Mouse (Mus musculus) gastrocnemius, postnatal 36 days (tissue): ENCODE measurements around the gene Ptk7. TPM values are rescaled to one million over a fixed set of nuclear protein-coding genes. Genes with fewer than 3 reads are reported as not detected.

ENCODE experiments used
- DNase-seq, 2 experiments: peaks; one replicate each; pipeline ENCODE4 v3.0.0; 2022
- intact Hi-C: fragments of 180-260 bp; cut with DNase I; formaldehyde crosslinking; loops from one replicate; pipeline ENCODE4 v1.15.1; 2025
- total RNA-seq, 2 experiments: library from RNA; stranded (reverse); gene quantifications; 2 replicates each; pipeline ENCODE4 v1.2.3; 2021

Ptk7 gene
- total RNA-seq, 2 experiments from 2014 or later, result 0.79 to 0.94 TPM

DNA sequence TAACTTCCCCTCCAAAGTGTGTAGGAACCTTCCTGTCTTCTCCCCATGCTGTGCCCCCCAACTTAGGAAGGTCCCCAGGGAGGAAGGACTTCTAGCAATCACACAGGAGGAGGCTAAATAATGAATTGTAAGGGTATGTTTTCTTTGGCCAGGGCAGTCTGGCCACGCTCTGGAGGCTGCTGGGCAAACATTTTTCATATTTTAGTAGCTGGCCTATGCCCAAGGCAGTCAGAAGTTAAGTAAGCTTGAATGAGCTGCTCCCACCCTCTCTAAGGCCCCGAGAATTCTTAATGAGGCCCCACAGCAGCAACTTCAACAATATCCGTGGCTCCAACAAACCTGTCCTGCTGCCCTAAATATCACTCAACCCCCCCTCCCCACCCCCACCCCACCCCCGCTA is 16.5 kb downstream of the Ptk7 start:
- no peak for DNase-seq
- intact Hi-C loops, result no loop called here

GRCm38 (mm10) chr17:46612189-46612588 is 17.1 kb downstream of the Ptk7 start:
- intact Hi-C loops, result no loop called here
- DNase-seq, result no peak

GRCm38 (mm10) chr17:46611316-46611715 is 18.0 kb downstream of the Ptk7 start:
- DNase-seq, result no peak
- intact Hi-C loops, result no loop called here

GRCm38 (mm10) chr17:46609721-46610514 is 19.4 kb downstream of the Ptk7 start:
- DNase-seq, result no peak
- intact Hi-C loops, result no loop called here

GRCm38 (mm10) chr17:46605987-46606386 is 23.3 kb downstream of the Ptk7 start:
- intact Hi-C loops, result no loop called here
- DNase-seq, result no peak

DNA sequence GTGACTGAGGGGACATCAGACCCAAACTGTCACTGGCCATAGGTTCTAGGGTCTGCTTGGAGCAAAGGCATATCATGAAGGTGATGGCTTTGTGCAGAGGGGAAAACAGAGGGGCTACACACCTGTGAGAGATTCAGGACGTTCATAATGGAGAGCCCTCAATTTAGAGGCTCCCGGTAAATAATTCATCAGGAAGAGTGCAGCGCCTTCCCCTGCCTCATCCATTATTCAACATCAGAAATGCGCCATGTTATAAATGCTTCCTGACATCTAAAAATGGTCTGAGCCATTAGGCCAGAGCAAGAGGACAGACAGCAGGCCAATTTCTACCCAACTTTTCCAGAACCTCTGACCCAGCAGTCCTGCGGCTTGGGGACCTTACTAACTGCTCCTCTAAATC is 24.2 kb downstream of the Ptk7 start:
- no peak for DNase-seq
- intact Hi-C loops, result no loop called here

- intact Hi-C loops, result no loop called here
- no peak for DNase-seq
These were observed 26.1 kb downstream of the Ptk7 start for GRCm38 (mm10) chr17:46603229-46603628.

DNA sequence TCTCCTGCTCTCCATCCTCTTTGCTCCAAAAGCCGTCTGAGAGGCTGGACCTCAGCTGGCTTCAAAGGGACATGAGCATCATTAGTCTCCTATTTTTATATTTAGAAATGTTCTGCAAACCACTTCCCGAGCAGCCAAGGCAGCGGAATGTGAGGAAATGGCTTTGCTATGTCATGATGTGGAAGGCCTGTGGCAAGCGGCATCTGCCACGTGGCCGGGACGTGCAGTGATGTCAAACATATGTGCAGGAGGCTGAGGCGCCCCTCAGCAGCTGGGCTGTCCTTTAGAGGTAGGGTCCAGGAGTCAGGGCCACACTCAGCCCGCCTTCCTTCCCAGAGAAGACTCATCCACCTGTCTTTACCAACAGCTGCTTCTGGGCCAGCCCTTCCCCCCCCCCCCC is 27.1 kb downstream of the Ptk7 start:
- DNase-seq, result no peak
- intact Hi-C loops, result no loop called here

DNA sequence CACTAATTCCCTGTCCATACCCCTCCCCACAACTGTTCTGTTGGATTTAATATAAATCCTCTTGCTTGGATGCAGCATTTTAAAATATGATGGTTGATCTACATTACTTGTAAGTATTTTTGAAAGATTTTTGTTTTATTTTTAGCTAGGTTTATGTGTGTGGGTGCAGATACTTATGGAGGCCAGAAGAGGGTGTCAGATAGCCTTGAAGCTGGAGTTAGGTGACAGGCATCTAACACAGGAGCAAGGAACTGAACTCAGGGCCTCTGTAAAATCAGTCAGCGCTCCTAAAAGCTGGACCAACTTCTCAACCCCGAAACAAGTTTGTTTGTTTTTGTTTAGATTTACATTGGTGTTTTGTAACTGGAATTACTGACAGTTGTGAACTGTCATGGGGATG is 28.7 kb downstream of the Ptk7 start:
- DNase-seq, result no peak
- intact Hi-C loops, result no loop called here

DNA sequence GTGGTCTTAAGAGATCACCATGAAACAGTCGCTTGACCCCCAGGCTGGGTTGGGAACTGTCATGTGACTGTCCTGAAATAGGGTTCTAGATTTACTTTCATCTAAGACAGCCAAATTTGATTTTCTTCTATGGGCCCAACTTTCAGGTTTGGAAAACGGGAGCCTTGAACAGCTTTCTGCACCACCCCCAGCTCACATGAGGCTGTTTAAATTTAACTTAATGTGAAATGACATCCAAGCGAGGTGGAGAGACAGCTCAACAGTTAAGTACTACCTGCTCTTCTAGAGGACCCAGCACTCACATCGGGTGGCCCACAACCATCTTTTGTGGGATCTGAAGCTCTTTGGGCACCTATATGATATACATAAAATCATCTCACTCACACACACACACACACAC is 30.3 kb downstream of the Ptk7 start:
- intact Hi-C loops, result no loop called here
- no peak for DNase-seq

DNA sequence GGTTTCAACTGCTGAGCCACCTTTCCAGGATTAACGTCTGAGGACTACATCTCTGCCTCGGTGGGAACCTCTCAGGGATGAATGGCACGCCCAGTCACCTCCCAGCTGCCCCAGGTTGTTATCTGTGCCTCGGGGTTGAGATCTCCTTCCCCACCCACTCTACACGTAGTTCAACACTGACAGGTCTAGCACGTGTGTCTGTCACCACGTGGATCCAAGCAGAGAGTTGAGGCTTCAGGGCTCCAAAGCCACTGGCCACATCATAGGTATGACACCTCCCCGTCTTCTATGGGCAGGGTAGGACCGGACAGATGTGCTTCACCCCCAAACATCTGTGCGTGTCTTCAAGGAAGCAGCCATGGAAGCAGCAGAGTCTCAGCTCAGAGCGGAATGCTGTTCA is 31.3 kb downstream of the Ptk7 start:
- intact Hi-C loops, result no loop called here
- no peak for DNase-seq

GRCm38 (mm10) chr17:46595336-46595735 is 34.0 kb downstream of the Ptk7 start:
- no peak for DNase-seq
- intact Hi-C loops, result no loop called here

- no peak for DNase-seq
- intact Hi-C loops, result loop anchor here (5.0 kb wide), 1 partner anchor 67 kb away; no protein-coding TSS in a partner anchor
These were observed 34.7 kb downstream of the Ptk7 start for GRCm38 (mm10) chr17:46594606-46595005.

DNA sequence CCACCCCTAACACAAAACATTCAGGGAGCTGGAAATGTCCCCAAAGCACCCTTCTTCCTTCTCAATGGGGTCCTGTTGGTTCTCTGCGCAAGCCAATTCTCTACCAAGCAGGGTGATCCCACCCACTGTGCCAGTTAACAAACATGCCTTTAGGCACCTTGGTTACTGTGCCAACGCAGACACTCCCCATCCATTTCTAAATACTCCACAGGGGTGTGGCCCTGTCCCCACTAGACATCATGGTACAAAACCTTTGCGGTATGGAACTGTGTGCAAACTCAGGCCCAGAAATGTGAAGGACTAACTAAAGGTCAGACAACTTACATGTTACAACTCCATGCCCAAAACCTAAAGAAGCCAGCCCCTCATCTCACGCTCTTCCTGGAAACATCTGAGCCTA is 36.2 kb downstream of the Ptk7 start:
- no peak for DNase-seq
- intact Hi-C loops, result loop anchor here (5.0 kb wide), 1 partner anchor 66 kb away; no protein-coding TSS in a partner anchor

DNA sequence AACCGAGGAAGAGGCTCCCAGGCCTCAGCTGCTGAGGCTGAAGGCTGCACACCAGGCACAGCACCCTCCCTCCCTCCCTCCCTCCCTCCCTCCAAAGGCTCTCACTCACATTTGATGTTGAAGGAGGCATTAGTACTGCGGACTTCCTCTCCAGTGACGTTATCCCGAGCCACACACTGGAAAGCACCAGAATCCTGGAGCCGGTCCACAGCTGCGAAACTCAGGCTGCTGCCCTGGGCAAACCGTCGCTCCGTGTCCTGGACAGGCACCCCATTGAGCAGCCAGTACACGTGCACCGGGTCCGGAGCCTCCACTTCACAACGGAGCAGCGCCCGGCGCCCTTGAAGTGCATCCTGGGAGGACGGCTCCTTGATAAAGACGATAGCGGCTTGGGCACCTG is 37.9 kb downstream of the Ptk7 start:
- intact Hi-C loops, result loop anchor here (5.0 kb wide), 1 partner anchor 64 kb away; no protein-coding TSS in a partner anchor
- no peak for DNase-seq

- intact Hi-C loops, result loop anchor here (5.0 kb wide), 1 partner anchor 63 kb away; no protein-coding TSS in a partner anchor
- DNase-seq, result no peak
These were observed 38.9 kb downstream of the Ptk7 start for GRCm38 (mm10) chr17:46590439-46590838.

DNA sequence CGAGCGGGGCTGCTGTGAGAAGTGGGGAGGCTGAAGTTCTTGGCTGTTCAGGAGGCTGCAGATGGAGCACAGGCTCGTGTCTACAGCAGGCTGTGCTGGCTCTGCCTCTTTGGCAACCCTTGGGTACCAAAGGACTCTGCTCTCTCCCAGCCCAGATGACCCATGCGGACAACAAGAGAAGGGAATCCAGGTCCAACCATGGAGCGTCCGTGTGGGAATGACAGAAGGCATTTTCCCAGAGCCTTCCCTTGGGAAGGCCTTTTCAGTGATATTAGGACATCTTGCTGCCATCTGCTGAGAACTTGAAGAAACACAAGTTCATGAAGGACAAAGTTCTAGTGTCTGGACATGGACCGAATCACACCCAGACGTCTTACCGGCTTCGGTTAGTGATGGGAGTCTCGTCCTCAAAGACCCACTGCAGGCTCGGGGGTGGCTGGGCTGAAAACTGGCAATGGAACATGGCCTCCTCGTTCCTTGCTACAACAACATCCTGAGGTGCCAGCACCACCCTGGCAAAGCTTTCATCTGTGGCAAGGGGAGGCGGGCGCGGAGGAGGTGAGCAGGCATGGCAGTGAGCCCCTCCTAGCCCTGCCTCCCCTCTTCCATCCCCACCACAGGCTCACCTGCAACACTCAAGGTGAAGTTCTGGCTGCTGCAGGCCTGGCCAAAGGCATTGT is 39.5 kb downstream of the Ptk7 start:
- no peak for DNase-seq
- intact Hi-C loops, result loop anchor here (5.0 kb wide), 1 partner anchor 62 kb away; no protein-coding TSS in a partner anchor

DNA sequence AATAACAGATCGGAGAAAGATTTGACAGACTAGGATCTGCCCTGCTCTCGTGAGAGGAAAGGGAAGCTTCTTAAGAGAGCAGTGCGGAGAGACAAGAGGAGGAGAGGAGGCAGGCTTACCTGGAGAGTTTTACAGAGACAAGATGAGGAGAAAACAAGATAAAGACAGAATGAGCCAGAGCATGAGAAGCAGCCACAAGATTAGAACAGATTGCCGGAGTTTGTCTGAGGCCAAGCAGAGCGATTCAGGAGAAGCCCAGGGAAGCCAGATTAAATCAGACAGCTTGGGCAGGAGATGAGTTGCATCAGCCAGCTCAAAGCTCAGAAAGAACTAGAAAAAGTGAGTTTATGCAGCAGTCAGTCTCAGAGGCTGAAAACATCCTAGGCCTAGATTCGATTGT is 40.4 kb downstream of the Ptk7 start:
- DNase-seq, result no peak
- intact Hi-C loops, result no loop called here

GRCm38 (mm10) chr17:46588173-46588572 is 41.1 kb downstream of the Ptk7 start:
- intact Hi-C loops, result no loop called here
- DNase-seq, result no peak

GRCm38 (mm10) chr17:46586327-46586726 is 43.0 kb downstream of the Ptk7 start:
- DNase-seq, result no peak
- intact Hi-C loops, result no loop called here

- DNase-seq, result no peak
- intact Hi-C loops, result loop anchor here (5.0 kb wide), 1 partner anchor 139 kb away; no protein-coding TSS in a partner anchor
These were observed 50.7 kb downstream of the Ptk7 start for GRCm38 (mm10) chr17:46578650-46579049.

- intact Hi-C loops, result loop anchor here (5.0 kb wide), 1 partner anchor 141 kb away; no protein-coding TSS in a partner anchor
- no peak for DNase-seq
These were observed 53.2 kb downstream of the Ptk7 start for GRCm38 (mm10) chr17:46576070-46576469.
